Mouse (Mus musculus) limb, embryonic 14.5 days (tissue): ENCODE measurements at regions not wholly inside any gene's neighbourhood (a gene's known extent, or its start where the extent isn't known, plus 50 kb on each side); places are given as distances from the start of the nearest gene placed in this dataset.

ENCODE experiments used
- ATAC-seq: fragments of 200-750 bp; cut with Nextera tagmentation; 2 replicates; pipeline ENCODE4 v1.8.0; 2017; ENCODE audit warnings: low read depth, moderate number of reproducible peaks, moderate TSS enrichment; ENCODE audit not compliant: low FRiP score
- DNase-seq: peaks from one replicate; pipeline ENCODE4 v3.0.0-alpha.2; 2015; ENCODE audit warnings: low spot score
- H3K27ac ChIP-seq: fragments of 300-500 bp; sonication (generic); replicated peaks from 2 replicates; pipeline ENCODE4 v1.5.1; 2014; ENCODE audit warnings: low read depth, mild to moderate bottlenecking, low read length, moderate library complexity, mixed read lengths
- H3K27me3 ChIP-seq: fragments of 300-500 bp; sonication (generic); 2 replicates; pipeline ENCODE4 v1.6.1; 2014; ENCODE audit warnings: low read length, mixed read lengths; ENCODE audit not compliant: control insufficient read depth, insufficient read depth
- H3K36me3 ChIP-seq: fragments of 300-500 bp; sonication (generic); 2 replicates; pipeline ENCODE4 v1.6.1; 2014; ENCODE audit warnings: mild to moderate bottlenecking, low read length, moderate library complexity, mixed read lengths; ENCODE audit not compliant: control insufficient read depth, insufficient read depth
- H3K4me1 ChIP-seq: fragments of 300-500 bp; sonication (generic); 2 replicates; pipeline ENCODE4 v1.6.1; 2014; ENCODE audit warnings: antibody characterized with exemption, low read length, mixed read lengths; ENCODE audit not compliant: control insufficient read depth, insufficient read depth
- H3K4me2 ChIP-seq: fragments of 300-500 bp; sonication (generic); replicated peaks from 2 replicates; pipeline ENCODE4 v1.6.1; 2014; ENCODE audit warnings: low read depth, mild to moderate bottlenecking, low read length, moderate library complexity; ENCODE audit not compliant: severe bottlenecking
- H3K4me3 ChIP-seq: fragments of 300-500 bp; sonication (generic); replicated peaks from 2 replicates; pipeline ENCODE4 v1.5.1; 2014; ENCODE audit warnings: low read length
- H3K9ac ChIP-seq: fragments of 300-500 bp; sonication (generic); 2 replicates; pipeline ENCODE4 v1.6.1; 2014; ENCODE audit warnings: mild to moderate bottlenecking, low read depth, low read length, moderate library complexity; ENCODE audit not compliant: severe bottlenecking
- H3K9me3 ChIP-seq: fragments of 300-500 bp; sonication (generic); 2 replicates; pipeline ENCODE4 v1.6.1; 2016; ENCODE audit warnings: low read length; ENCODE audit not compliant: control insufficient read depth
- POLR2A ChIP-seq: fragments of 200-500 bp; IDR thresholded peaks from 2 replicates; pipeline ENCODE4 v1.8.0; 2012; ENCODE audit warnings: inconsistent platforms, mild to moderate bottlenecking, moderate library complexity, borderline replicate concordance; ENCODE audit not compliant: insufficient read depth, insufficient read length; ENCODE audit errors: extremely low read depth
- WGBS: fragments of 180-500 bp; shearing (Covaris S2); extraction: QIAGEN DNeasy Blood & Tissue Kit; methylation state at CpG from one replicate; pipeline ENCODE4 v1.1.7; 2014; 5-methylcytosine and 5-hydroxymethylcytosine counted together

DNA sequence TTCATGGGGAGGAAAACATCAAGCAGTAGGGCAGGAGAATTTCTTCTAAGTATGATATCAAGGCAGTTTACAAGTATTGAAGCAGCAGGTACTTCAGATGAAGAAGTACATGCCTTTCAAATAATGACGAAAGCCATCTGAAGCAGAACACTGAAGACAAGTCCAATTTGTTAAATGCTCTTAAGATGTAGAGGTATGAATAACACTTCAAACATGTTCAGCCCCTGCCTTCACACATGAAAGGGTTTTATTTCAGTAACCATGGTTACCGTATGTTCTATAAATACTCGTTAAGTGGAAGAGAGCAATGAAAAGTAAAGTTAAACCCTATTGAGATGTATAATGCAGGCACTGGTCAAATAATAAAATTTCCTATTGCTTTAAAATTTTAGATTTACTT is 101.8 kb downstream of the Mospd2 start:
- Histone ChIP-seq H3K9ac (no peak overlapping the region), H3K27me3 (no peaks in the 10 kb centered on the region), H3K4me1 (no peaks in the 10 kb centered on the region), H3K9me3 (no peaks in the 10 kb centered on the region), H3K27ac (no peak overlapping the region), H3K4me3 (no peak overlapping the region), H3K4me2 (no peak overlapping the region), H3K36me3 (no peaks in the 10 kb centered on the region)
- DNase-seq (no peak), ATAC-seq (no peak)
- 56% methylated on average over 3 of the region's 3 CpGs for WGBS
- TF ChIP-seq POLR2A, result no peak

DNA sequence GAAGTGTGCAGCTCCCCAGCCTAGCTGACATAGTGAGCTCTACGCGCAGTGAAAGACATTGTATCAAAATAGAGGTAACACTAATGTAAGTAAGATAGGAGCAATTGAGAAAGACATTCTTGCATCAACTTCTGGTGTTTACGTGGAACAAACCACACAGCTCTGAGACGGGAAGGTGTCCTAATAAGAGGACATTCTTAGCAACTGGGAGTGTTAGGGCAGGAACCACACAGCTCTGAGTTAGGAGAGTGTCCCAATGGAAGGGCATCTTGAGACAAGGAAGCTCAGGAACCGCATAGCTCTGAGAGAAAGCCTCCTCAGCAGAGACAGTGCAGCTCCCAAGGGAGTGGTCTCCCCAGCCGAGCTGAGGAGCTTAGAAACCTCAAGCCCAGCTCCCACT is 139.8 kb downstream of the Mospd2 start:
- H3K9ac ChIP-seq, result no peak overlapping the region
- no peak for TF ChIP-seq POLR2A
- no peaks in the 10 kb centered on the region for H3K27me3 ChIP-seq
- H3K27ac ChIP-seq, result no peak overlapping the region
- no peak overlapping the region for H3K4me3 ChIP-seq
- H3K36me3 ChIP-seq, result no peaks in the 10 kb centered on the region
- WGBS, result 88% methylated on average over 6 of the region's 6 CpGs
- no peak for DNase-seq
- H3K4me1 ChIP-seq, result no peaks in the 10 kb centered on the region
- no peak overlapping the region for H3K4me2 ChIP-seq
- H3K9me3 ChIP-seq, result no peaks in the 10 kb centered on the region
- ATAC-seq, result no peak

DNA sequence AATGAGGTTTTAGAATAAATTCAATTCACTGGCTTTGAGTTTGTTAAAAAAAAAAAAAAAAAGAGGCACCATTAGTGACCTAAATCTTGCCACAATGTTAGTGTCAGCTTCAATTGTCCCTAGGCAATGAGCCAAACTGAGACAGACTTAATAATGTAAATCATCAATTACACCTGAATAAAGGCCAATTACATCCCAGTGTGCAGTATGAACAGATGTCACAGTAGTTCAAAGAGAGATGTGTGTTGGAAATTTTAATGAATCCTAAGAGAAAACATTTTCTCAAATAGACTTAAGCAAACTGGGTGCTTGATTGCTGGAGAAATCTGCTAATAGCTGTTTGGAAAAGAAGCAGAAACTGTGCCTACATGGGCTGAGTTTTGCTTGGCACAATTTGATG is 159.3 kb downstream of the Mospd2 start:
- H3K4me2 ChIP-seq, result no peak overlapping the region
- no peaks in the 10 kb centered on the region for H3K4me1 ChIP-seq
- DNase-seq (no peak), ATAC-seq (no peak)
- no peak overlapping the region for H3K27ac ChIP-seq
- TF ChIP-seq POLR2A, result no peak
- no peaks in the 10 kb centered on the region for H3K36me3 ChIP-seq
- H3K9ac ChIP-seq, result no peak overlapping the region
- no peaks in the 10 kb centered on the region for H3K9me3 ChIP-seq
- H3K4me3 ChIP-seq, result no peak overlapping the region
- no peaks in the 10 kb centered on the region for H3K27me3 ChIP-seq

DNA sequence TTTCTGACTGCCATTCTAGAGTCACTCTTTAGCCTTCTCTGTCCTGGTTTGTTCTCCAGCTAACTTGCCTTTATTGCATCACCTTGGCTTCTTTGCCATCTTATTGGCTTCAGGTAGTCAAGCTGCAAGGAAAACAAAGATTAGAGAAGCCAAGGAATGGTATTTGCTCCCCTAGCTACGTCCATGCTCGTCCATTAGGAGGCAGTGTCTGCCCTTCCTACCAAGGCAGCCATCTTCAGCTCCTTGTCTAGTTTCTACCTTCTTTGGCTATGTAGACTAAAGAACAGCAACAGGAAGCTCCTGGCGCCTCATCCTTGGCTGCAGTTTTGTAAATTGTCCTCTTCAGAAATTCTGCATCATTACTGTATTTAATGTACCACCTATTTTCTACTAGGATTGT is 192.9 kb downstream of the Mospd2 start:
- H3K9ac ChIP-seq, result no peak overlapping the region
- no peak for TF ChIP-seq POLR2A
- no peaks in the 10 kb centered on the region for H3K27me3 ChIP-seq
- WGBS, result 34% methylated on average over 3 of the region's 3 CpGs
- H3K36me3 ChIP-seq, result no peaks in the 10 kb centered on the region
- no peak overlapping the region for H3K4me3 ChIP-seq
- H3K4me2 ChIP-seq, result no peak overlapping the region
- no peaks in the 10 kb centered on the region for H3K4me1 ChIP-seq
- no peaks in the 10 kb centered on the region for H3K9me3 ChIP-seq
- no peak overlapping the region for H3K27ac ChIP-seq
- DNase-seq (no peak), ATAC-seq (no peak)

DNA sequence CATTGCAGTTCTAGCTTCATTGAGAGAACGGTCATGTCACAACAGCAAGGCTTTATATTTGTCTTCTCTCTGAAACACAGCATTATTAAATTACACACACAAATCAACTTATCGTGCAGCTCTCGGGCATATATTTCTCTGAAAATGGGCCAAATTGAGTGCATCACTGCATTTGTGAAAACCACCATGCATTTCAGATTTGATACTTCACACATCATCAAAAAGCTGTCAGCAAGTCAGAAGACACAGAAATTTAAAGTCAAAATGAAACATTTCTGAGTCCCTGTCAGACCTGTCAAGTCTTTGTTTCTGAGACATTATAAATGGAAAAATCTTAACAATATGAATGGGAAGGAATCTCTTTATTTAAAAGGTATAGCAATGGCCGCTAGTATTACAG is 215.3 kb downstream of the Mospd2 start:
- H3K27me3 ChIP-seq, result no peaks in the 10 kb centered on the region
- whole genome bisulfite sequencing, result 81% methylated on average over 4 of the region's 4 CpGs
- H3K9ac ChIP-seq, result no peak overlapping the region
- H3K9me3 ChIP-seq, result no peaks in the 10 kb centered on the region
- H3K36me3 ChIP-seq, result no peaks in the 10 kb centered on the region
- DNase-seq (no peak), ATAC-seq (no peak)
- no peaks in the 10 kb centered on the region for H3K4me1 ChIP-seq
- H3K27ac ChIP-seq, result no peak overlapping the region
- TF ChIP-seq POLR2A, result no peak
- H3K4me3 ChIP-seq, result no peak overlapping the region
- no peak overlapping the region for H3K4me2 ChIP-seq

DNA sequence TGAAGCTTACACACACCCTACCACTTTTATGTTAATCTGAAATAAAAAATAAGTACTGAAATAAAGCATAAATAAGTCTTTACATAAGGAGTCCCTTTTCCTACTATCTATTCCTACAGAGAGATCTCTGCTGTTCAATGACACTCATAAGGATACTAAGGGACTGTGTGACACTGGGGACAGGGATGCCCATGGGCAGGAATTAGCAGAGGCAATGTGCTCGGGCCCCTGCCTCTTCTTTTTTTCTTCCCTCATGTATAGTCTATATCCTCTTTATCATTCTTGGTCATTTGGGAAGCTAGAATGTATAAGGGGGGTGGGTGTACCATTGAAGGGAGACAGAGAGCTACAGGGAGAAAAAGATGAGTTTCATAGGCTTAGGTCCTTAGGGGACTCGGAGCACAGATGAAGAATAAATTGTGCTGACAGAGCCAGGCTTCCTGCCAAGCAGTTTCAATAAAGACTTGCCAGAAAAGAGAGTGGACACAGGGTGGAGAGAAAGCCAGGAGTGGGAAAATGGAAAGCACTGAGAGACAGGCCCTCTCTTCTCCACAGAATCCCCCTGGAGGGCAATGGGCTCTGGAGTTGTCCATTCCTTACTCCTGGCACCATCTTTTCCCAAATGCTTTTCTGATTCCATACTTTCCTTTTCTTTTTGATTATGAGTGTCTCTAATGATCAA is 216.3 kb downstream of the Mospd2 start:
- no peaks in the 10 kb centered on the region for H3K9me3 ChIP-seq
- H3K36me3 ChIP-seq, result no peaks in the 10 kb centered on the region
- H3K9ac ChIP-seq, result no peak overlapping the region
- no peak for TF ChIP-seq POLR2A
- H3K27me3 ChIP-seq, result no peaks in the 10 kb centered on the region
- H3K4me1 ChIP-seq, result no peaks in the 10 kb centered on the region
- WGBS, result 61% methylated on average over 2 of the region's 2 CpGs
- no peak for ATAC-seq
- DNase-seq, result peak; percentile 15
- H3K4me3 ChIP-seq, result no peak overlapping the region
- no peak overlapping the region for H3K27ac ChIP-seq
- H3K4me2 ChIP-seq, result no peak overlapping the region
